In genomic region chr8:105695080-105695780, GRCm38 (mm10) we compare ENCODE assay signal across 14 mouse cellular contexts. TPM values are rescaled to one million over a fixed set of nuclear protein-coding genes. Genes with fewer than 3 reads are reported as not detected.
DNase-seq lines count a peak whose midpoint lies in the region; ATAC-seq and TF ChIP-seq lines count a peak whose summit lies in the region.
"Had no signal": no experiment of that assay in that cellular context is flagged by ENCODE, and none has a peak within 500 bp of the region (broad histone marks: within the 10 kb centered on the region; RNA-seq: fewer than 3 reads in every experiment).

No protein-coding gene starts in this region.

- no peak for TF ChIP-seq EP300 in ES-Bruce4 (IDR thresholded peaks at IDR 0.05; ENCODE audit: insufficient read depth, low read depth, low read length)

- H3K9me3 ChIP-seq in ES-Bruce4 (replicated peaks; ENCODE audit: control insufficient read depth, insufficient read depth, low read length, poor library complexity, severe bottlenecking): no peaks in the 10 kb centered on the region
- H3K9me3 ChIP-seq in hindbrain, embryonic 10.5 days: peaks cover 5% of the 10 kb centered on the region; the same call in 1 of the 2 replicates
- H3K9me3 ChIP-seq in midbrain, embryonic 14.5 days (ENCODE audit: control insufficient read depth, low read length): no peaks in the 10 kb centered on the region
- H3K9me3 ChIP-seq: G1E had no signal

- TF ChIP-seq CTCF in ES-Bruce4 (IDR thresholded peaks at IDR 0.05; ENCODE audit: low read depth, low read length): no peak

- no peak for TF ChIP-seq POLR2A in ES-Bruce4 (IDR thresholded peaks at IDR 0.05; ENCODE audit: insufficient read depth, low read length)

- H3K4me2 ChIP-seq in midbrain, embryonic 14.5 days (ENCODE audit: low read length): peak overlapping the region; percentile 75

- H3K4me3 ChIP-seq in ES-Bruce4 (ENCODE audit: low read depth, low read length): no peak overlapping the region
- H3K4me3 ChIP-seq in hindbrain, embryonic 10.5 days: peak overlapping the region; percentile 62
- peak overlapping the region; percentile 68 for H3K4me3 ChIP-seq in midbrain, embryonic 14.5 days (replicated peaks; ENCODE audit: low read depth, low read length)

- no peak overlapping the region for H3K27ac ChIP-seq in ES-Bruce4 (ENCODE audit: insufficient read depth, low read length)
- peak overlapping the region; percentile 80; the same call in 1 of the 2 replicates for H3K27ac ChIP-seq in hindbrain, embryonic 10.5 days
- peak overlapping the region; percentile 92 for H3K27ac ChIP-seq in midbrain, embryonic 14.5 days (replicated peaks; ENCODE audit: low read depth, low read length)
- H3K27ac ChIP-seq: kidney, postnatal 0 days had no signal

- DNase-seq in cerebellum, adult 8-10 months: peak; percentile 42
- no peak for DNase-seq in cerebellum, adult 9-10 months
- no peak for DNase-seq in hindbrain, embryonic 10.5 days (ENCODE audit: low spot score)
- no peak for DNase-seq in midbrain, embryonic 14.5 days
- DNase-seq in spleen, postnatal 36 days (ENCODE audit: low spot score in 2 of 2): no peak
- DNase-seq in kidney, postnatal 10 days: no peak
- no peak for DNase-seq in frontal cortex, postnatal 14 days (ENCODE audit: low spot score in 2 of 2)
- DNase-seq: heart, adult 18-20 months; heart, postnatal 14 days had no signal

- no peaks in the 10 kb centered on the region for H3K4me1 ChIP-seq in ES-Bruce4 (ENCODE audit: control insufficient read depth, insufficient read depth, low read length)
- H3K4me1 ChIP-seq in hindbrain, embryonic 10.5 days (replicated peaks): peaks cover 27% of the 10 kb centered on the region
- peaks cover 14% of the 10 kb centered on the region for H3K4me1 ChIP-seq in midbrain, embryonic 14.5 days (ENCODE audit: control insufficient read depth, insufficient read depth, low read length)

- H3K36me3 ChIP-seq in ES-Bruce4 (ENCODE audit: control insufficient read depth, insufficient read depth, low read length, poor library complexity, severe bottlenecking): 0 out of 2 replicates have a peak, but pooled peaks cover 5% of the 10 kb centered on the region
- peaks cover 46% of the 10 kb centered on the region for H3K36me3 ChIP-seq in hindbrain, embryonic 10.5 days
- peaks cover 38% of the 10 kb centered on the region for H3K36me3 ChIP-seq in midbrain, embryonic 14.5 days (ENCODE audit: control insufficient read depth, insufficient read depth, low read length)

- no peaks in the 10 kb centered on the region for H3K27me3 ChIP-seq in ES-Bruce4 (ENCODE audit: control insufficient read depth, insufficient read depth, low read length, poor library complexity, severe bottlenecking)
- peaks cover 17% of the 10 kb centered on the region for H3K27me3 ChIP-seq in hindbrain, embryonic 10.5 days (ENCODE audit: insufficient read depth, poor library complexity, severe bottlenecking)
- H3K27me3 ChIP-seq in midbrain, embryonic 14.5 days (ENCODE audit: control insufficient read depth, insufficient read depth, low read length): no peaks in the 10 kb centered on the region

- peak overlapping the region; percentile 17; the same call in 1 of the 2 replicates for H3K9ac ChIP-seq in ES-Bruce4 (ENCODE audit: low read depth, poor library complexity, severe bottlenecking)
- peak overlapping the region; percentile 73 for H3K9ac ChIP-seq in midbrain, embryonic 14.5 days (replicated peaks; ENCODE audit: low read length)

- no peak for ATAC-seq in midbrain, embryonic 14.5 days (ENCODE audit: low FRiP score, low TSS enrichment)
- ATAC-seq: lung, postnatal 0 days had no signal

- WGBS in hindbrain, embryonic 10.5 days: 82% methylated on average over 30 of the region's 30 CpGs
- 84% methylated on average over 30 of the region's 30 CpGs for WGBS in midbrain, embryonic 14.5 days

RNA-seq across cellular contexts. Expression of gene Acd, which starts 5.7 kb away (rescaled TPM):
- 30.1 and 36.7 TPM in 2 replicates for polyA plus RNA-seq in ES-Bruce4 (2011; ENCODE audit: insufficient read depth, insufficient read length, low read depth, missing spikeins)
- polyA plus RNA-seq in hindbrain, embryonic 10.5 days (2016; fragmentation: Nextera tagmentation; extraction: Ambion mirVana): 81.3 and 92.6 TPM in 2 replicates
- 86.3 and 106 TPM in 2 replicates for polyA plus RNA-seq in midbrain, embryonic 14.5 days (2014; fragmentation: Nextera tagmentation; extraction: Ambion mirVana)

RNA-seq across cellular contexts. Expression of gene Pard6a, which starts 5.7 kb away (rescaled TPM):
- 10.4 and 10.9 TPM in 2 replicates for polyA plus RNA-seq in ES-Bruce4 (2011; ENCODE audit: insufficient read depth, insufficient read length, low read depth, missing spikeins)
- 23.3 and 32.2 TPM in 2 replicates for polyA plus RNA-seq in hindbrain, embryonic 10.5 days (2016; fragmentation: Nextera tagmentation; extraction: Ambion mirVana)
- 51.2 and 53.4 TPM in 2 replicates for polyA plus RNA-seq in midbrain, embryonic 14.5 days (2014; fragmentation: Nextera tagmentation; extraction: Ambion mirVana)

RNA-seq across cellular contexts. Expression of gene Carmil2, which starts 9.2 kb away (rescaled TPM):
- 4.7 and 5.6 TPM in 2 replicates for polyA plus RNA-seq in ES-Bruce4 (2011; ENCODE audit: insufficient read depth, insufficient read length, low read depth, missing spikeins)
- polyA plus RNA-seq in hindbrain, embryonic 10.5 days (2016; fragmentation: Nextera tagmentation; extraction: Ambion mirVana): 2.1 and 4.9 TPM in 2 replicates
- 17.8 and 18.0 TPM in 2 replicates for polyA plus RNA-seq in midbrain, embryonic 14.5 days (2014; fragmentation: Nextera tagmentation; extraction: Ambion mirVana)

RNA-seq across cellular contexts. Expression of gene 4933405L10Rik, which starts 12.2 kb away (rescaled TPM):
- polyA plus RNA-seq in ES-Bruce4 (2011; ENCODE audit: insufficient read depth, insufficient read length, low read depth, missing spikeins): not detected in 2 replicates
- 0.14 TPM in 1 of 2 replicates, not detected in the other for polyA plus RNA-seq in hindbrain, embryonic 10.5 days (2016; fragmentation: Nextera tagmentation; extraction: Ambion mirVana)
- polyA plus RNA-seq in midbrain, embryonic 14.5 days (2014; fragmentation: Nextera tagmentation; extraction: Ambion mirVana): 0.41 TPM in 1 of 2 replicates, not detected in the other
- polyA plus RNA-seq: liver, adult 2 months; lung, postnatal 0 days had no signal

RNA-seq across cellular contexts. Expression of gene Enkd1, which starts 12.8 kb away (rescaled TPM):
- polyA plus RNA-seq in ES-Bruce4 (2011; ENCODE audit: insufficient read depth, insufficient read length, low read depth, missing spikeins): 18.6 and 20.1 TPM in 2 replicates
- polyA plus RNA-seq in hindbrain, embryonic 10.5 days (2016; fragmentation: Nextera tagmentation; extraction: Ambion mirVana): 40.7 and 44.6 TPM in 2 replicates
- 13.8 and 13.9 TPM in 2 replicates for polyA plus RNA-seq in midbrain, embryonic 14.5 days (2014; fragmentation: Nextera tagmentation; extraction: Ambion mirVana)
